Mouse (Mus musculus): ENCODE data around the gene Fam171a2.

Gene Fam171a2

DNA sequence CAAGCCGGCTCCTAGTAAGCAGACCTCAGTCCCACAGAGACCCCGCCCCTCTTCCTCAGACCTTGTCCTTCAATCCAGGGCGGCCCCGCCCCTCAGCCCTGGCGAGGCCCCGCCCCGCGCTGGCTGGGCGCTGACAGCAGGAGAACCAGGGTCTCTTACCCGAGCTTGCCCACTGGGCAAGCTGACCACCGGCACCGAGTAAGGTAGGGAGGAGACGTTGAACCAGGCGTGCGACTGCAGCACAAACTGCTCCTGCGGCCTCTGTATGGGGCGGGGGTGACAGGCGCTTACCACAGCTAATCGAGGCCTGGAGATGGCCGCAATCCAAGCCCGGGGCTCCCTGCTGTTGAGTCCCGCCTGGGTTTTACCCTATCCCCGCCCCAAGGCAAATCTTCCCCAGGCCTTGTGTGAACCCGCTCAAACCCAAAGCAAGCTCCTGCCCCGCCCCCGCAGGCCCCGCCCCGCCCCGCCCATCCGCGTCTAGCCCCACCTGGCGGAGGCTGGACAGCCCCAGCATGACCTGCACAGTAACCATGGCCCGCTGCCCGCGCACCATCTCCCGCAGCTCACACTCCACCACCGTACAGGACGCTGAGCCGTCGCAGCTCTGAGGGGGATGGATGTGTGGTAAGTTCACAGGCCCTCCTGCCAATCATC is 8.4 kb upstream of the Fam171a2 start:
- peak; percentile 90 for DNase-seq (ENCODE audit: low spot score)

- no peak for DNase-seq (ENCODE audit: low spot score)
These were observed 5.6 kb upstream of the Fam171a2 start for GRCm38 (mm10) chr11:102453131-102453530.

DNA sequence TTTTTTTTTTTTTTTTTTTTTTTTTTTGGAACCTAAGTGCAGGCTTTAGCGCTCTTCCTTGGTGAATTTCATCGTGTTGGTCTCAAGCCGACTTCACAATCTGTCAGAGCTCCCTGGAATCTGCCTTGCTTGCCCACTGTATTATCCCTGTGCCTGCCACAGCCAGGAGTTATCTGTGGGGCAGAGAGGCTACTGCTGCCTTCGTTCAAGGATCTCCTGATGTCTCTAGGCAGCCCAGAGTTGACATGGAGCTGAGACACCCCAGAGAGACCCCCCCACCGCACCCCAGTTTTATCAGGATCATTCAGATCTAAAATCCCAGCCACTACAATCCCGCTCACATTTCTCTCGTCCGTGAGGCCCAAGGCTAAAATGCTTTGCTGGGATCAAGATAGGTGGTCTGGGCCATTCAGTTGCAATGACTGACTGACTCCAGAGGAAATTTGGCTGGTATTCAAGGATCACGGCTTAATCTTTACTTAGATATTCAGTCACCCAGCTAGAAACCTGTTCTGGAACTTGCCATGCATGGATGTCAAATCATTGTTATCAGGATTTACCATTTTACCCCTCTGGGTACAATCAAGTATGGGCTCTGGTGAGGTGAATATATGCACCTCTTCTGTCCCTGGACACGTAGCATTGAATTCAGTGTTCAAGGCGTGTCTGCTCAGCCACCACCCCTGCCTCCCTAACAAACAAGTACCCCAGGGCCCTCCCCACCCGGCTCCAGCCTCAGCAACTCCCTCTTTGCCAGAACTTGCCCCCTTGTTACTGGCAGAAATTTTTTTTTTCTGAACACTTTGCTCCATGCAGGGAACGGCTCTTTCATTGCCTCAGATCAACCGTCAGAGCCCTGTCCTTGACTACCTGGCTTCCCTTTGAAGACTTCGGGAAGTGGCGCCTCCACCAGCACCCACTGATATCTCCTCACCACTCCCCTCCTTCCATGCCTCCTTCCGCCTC is 1.8 kb upstream of the Fam171a2 start:
- no peak for DNase-seq (ENCODE audit: low spot score)

DNA sequence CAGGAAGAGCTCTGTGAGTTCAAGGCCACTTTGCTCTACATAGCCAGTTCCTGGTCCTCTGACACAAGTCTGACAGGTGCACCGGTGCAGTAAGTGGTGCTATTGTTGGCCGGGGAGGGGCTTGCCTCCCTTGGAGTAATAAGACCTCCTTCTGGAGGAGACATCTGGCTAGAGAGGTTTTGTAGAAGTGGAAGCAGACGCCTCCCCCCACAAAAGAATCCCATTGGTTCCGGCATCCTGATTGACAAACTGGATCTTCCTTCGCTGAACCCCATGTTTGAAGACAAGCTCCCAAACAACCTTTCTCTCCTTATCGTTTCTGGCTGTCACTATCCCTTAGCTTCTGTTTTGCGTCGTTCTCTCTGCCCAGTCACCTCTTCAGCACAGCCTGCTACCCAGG is 845 bp upstream of the Fam171a2 start:
- no peak for DNase-seq (ENCODE audit: low spot score)

DNA sequence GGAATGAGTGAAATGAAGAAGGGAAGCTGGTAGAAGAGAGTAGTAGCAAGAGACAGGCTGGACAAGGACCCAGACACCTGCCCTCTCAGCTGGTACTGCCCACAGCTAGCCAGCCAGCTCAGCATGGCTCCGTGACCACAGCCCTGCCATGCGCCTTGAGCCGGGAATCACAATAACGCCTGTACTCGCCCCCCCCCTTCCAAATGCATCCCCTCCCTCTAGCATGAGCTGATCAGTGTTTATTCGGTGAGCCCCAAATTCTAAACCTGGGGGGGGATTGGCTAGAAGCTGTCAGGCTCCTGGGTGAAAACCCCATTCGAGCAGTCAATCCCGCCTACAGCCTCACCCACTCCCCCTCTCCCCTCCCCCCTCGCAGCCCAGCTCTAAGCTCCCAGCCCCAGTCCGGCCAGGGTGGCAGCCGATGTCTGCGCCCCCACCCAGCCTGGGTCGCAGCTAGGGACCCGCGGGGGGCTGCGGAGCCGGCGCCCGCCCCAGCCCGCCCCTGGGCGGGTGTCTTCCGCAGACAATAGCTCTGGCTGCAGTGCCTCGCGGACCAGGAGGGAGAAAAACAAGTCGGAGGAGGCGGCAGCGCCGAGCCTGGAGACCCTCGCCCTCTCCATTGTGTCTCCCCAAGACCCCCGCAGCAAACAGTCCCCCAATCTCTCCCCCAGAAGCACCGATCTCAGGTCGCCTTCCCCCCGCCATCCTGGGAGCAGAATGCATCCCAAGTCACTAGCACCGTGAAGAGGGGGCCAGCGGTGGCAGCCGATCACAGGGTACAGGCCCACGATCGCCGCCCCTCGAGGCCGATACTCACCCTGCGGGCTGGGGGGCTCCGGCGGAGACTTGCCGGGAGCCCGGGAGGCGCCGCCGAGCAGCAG is 661 bp downstream of the Fam171a2 start:
- peak; percentile 51 for DNase-seq (ENCODE audit: low spot score)

GRCm38 (mm10) chr11:102445891-102446361 is 1.6 kb downstream of the Fam171a2 start:
- no peak for DNase-seq (ENCODE audit: low spot score)

GRCm38 (mm10) chr11:102445264-102445890 is 2.1 kb downstream of the Fam171a2 start:
- no peak for DNase-seq (ENCODE audit: low spot score)

GRCm38 (mm10) chr11:102444781-102445180 is 2.7 kb downstream of the Fam171a2 start:
- peak; percentile 69 for DNase-seq (ENCODE audit: low spot score)

GRCm38 (mm10) chr11:102444321-102444720 is 3.2 kb downstream of the Fam171a2 start:
- no peak for DNase-seq (ENCODE audit: low spot score)

DNA sequence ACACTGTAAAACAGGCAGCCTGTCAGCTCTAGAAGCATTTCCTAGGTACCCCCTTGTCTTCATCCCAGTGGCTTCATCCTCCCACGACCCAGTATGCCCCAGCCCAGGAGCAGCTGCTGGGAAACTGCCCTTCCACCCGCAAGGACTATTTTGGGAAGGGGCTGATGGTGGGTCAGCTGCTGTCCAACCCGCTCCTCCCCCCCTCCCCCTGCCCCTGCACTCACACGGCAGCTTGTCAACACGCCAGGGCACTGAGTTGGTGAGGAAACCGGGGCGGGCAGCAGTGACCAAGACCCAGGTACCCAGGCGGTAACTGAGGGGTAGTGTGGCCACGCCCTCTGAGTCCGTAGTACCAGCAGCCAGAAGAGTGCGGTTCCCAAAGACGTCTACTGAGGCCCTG is 3.7 kb downstream of the Fam171a2 start:
- no peak for DNase-seq (ENCODE audit: low spot score)

DNA sequence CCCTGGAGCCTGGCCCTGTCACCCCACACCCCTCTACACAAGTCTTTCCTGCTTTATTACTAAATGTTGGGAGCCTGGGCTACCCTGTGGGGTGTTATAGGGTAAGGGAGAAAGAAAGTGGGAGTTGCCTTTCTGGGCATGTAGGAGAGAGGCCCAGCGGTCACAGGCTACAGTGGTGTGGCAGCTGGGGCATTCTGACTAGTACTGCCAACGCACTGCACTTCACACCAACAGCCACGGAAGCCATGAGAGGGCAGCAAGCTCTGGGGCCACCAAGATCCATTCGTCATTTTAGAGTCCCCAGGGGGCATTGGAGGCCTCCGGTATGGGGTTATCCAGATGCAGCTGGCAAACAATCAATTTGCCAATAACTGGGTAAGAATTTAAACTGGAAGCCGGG is 5.4 kb downstream of the Fam171a2 start:
- DNase-seq (ENCODE audit: low spot score) = no peak

GRCm38 (mm10) chr11:102441434-102441833 is 6.0 kb downstream of the Fam171a2 start:
- no peak for DNase-seq (ENCODE audit: low spot score)

- DNase-seq (ENCODE audit: low spot score) = no peak
These were observed 7.2 kb downstream of the Fam171a2 start for GRCm38 (mm10) chr11:102440255-102440654.

- DNase-seq (ENCODE audit: low spot score) = no peak
These were observed 8.1 kb downstream of the Fam171a2 start for GRCm38 (mm10) chr11:102439093-102440082.

DNA sequence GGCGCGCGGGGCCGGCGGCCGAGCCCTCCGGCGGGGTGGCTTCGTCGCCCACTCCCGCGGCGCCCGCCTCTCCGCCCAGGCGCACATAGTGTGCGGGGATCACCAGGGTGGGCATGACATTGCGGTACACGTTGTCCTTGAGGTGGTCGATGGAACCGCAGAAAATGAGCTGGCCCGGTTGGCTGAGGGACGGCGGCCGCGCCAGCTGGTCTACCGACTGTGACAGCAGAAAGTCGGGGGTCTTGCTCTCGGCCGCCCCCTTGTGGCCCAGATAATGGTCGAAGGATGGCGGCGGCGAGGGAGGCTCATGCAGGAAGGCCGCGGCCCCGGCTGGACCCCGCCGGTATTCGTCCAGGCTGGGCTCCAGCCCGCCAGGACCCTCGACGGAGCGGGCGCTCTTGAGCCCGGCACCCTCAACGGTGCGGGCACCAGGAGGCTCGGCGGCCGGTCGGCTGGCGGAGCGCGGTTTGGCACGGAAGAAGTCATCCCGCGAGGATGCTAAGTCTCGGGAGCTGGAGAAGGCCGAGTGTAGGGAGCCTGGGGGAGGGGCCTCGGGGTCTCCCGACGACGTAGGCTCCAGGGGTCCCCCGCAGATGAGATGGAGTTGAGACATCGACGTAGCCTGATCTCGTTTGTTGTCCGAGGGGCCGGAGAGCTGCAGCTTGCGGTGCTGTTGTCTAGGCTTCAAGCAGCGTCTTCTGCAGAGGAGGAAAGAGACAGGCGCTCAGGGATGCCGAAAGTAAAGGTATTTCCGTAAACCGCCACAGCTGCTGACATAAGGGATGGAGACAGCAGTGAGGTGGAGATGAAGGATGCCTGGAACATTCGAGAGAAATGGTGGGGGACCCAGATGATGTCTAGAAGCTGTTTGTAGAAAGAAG is 9.0 kb downstream of the Fam171a2 start:
- peak; percentile 93 for DNase-seq (ENCODE audit: low spot score)

DNA sequence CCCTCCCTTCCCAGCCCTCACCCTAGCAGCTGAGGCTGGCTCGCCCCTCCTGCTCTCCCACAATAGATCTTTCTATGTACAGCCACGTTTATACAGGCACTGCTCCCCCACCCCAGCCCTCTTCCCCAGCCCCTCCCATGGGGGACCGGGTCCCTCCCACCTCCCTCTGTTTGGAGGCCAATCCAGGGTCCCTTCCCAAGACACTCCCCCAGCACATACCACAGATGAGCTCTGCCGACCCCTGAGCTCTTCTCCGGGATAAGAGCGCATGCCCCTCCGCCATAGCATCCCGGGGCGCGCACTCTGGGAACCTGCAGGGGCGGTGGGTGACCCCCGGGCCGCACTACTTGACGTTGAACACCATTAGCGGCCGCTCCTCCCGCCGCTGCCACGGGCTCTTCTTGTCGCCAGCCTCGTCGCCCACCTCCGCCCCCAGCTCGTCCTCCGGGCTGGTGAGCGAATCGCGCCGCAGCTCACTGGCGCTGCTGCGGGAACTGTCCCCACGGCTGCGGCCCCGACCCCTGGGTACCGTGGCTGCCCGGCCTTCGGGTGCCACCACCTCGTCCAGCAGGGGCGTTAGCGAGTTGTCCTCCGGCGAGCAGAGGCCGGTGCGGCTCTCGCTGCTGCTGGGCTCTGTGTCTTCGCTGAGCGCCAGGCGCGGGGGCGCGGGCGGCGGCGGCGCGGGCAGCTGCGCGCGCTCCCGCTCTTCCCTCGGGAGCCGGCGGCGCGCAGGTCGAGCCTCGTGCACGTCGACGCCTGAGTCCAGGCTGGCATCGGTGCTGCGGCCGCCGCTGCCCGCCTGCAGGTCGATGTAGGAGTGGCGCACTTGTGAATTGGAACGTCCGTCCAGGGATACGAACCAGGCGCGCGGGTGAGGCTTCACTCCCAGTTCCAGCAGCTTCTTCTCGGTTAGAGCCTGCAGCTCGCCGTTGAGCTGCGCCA is 10.1 kb downstream of the Fam171a2 start:
- peak; percentile 79 for DNase-seq (ENCODE audit: low spot score)

- DNase-seq (ENCODE audit: low spot score) = no peak
These were observed 11.1 kb downstream of the Fam171a2 start for GRCm38 (mm10) chr11:102436471-102436790.

DNA sequence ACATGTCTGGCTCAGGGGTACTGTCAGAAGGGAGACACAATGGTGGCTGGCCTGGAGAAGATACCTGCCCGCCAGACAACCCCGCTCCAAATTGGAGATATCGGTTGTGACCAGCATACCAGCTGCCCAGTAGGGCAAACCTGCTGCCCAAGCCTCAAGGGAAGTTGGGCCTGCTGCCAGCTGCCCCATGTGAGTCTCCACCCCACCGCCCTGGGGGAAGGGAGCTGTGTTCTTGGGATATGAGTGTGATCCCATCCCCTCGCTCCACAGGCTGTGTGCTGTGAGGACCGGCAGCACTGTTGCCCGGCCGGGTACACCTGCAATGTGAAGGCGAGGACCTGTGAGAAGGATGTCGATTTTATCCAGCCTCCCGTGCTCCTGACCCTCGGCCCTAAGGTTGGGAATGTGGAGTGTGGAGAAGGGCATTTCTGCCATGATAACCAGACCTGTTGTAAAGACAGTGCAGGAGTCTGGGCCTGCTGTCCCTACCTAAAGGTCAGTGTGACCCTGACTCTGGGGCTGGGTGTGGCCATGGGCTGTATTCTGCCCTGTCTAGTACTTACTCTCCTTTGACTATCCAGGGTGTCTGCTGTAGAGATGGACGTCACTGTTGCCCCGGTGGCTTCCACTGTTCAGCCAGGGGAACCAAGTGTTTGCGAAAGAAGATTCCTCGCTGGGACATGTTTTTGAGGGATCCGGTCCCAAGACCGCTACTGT is 11.6 kb downstream of the Fam171a2 start:
- DNase-seq (ENCODE audit: low spot score) = no peak

Data from embryo, embryonic 10 days (tissue).